Mouse (Mus musculus): ENCODE data around the gene Tnks2.
"Not testable (repeated sequence)": the region's sequence is repeated elsewhere in the genome, so short reads cannot be mapped to it uniquely, and the experiment has no call there.

The Tnks2 gene

DNA sequence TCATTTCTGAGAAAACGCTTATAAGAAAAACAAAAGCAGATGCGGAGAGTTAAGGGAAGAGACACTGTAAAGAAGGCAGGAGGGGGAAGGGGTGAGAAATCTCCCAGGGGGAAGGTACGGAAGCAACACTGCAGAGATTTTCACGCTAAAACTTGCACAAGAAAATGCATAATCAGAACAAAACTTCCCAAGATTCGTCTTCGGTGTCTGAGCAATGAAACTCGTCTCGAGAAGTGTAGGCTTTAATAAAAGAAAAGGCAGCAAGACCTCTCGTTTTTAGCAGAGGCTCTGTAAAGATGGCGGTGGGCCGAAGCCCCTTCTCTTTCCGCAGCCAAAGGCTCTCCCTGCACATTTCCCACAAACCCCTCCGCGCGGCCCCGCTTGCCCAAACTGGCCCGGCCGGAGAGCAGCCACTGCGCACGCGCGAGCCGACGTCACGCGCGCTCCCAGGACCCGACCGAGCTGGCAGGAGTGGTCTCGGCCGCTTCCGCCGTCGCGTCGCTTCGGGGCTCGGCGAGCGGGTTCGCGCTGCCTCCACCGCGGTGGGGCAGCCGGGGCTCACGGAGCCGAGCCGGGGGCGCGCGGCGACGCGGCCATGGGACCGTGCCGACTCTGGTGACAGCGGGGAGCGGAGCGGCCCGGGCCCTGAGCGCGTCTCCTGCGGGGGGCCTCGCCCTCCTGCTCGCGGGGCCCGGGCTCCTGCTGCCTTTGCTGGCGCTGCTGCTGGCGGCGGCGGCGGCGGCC is at the start of gene Tnks2:
TSS of gene Tnks2 (plus strand) at position 445 of the 744 bp plus-strand sequence.
- peak; percentile 93 for DNase-seq (ENCODE audit: low read depth)

DNA sequence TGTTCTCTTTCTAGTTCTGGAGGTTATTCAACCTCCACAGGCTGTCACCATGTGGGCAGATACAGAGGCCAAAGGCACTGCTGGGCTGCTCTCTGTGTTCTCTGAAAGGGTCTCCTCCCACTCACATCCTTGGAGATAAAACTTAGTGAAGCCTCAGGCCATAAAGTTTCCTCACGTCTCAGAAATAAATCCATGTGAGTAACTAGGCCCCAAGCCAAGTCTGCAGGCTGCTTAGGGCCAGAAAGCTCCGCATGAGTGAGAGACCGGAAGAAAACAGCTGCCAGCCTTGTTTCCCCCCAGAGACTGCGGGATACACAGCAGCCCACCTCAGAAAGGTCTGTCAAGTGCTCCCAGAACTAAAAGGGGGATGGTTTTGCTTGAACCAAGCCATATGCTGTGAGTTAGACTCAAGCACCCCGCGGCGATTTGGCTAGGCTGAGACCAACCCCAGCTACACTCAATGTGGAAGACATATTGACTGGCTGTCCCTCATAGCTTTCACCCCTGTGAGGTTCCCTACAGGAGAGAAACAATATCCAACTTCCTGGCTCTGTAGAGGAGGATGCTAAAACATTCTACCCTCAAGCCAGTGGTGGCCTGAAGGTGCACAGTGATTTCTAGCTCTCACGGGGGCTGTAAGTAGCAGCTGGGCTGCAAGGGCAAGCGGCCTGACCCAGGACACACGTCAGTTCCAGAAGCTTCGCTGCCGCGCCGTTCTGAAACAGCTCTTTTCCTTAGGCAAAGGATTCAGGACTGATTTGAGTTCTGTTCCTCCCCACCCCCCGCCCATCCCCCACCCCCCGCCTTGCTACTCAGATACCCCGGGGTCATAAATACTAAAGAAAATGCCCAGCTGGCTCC is 43.9 kb upstream of the Tnks2 start:
- no peak for DNase-seq (ENCODE audit: low read depth)

DNA sequence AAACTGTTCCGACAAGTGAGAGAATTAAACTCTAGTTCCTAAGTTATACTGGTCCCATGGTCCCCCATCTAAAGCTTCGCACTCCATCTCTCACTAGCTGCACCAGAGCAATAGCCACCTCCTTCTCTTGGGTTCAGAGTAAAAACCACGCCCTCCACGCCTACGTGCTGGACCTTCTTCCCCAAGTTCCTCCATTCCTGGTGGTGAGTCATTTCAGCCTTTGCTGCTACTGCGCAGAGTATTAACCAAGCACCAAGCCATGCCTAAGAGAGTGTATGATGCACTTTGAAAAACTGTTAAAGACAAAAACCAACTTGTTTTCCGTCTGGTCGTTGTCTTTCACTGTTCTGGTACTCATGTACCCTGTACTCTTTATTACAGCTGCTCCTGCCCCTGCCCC is 41.4 kb upstream of the Tnks2 start:
- DNase-seq (ENCODE audit: low read depth), result peak; percentile 75

DNA sequence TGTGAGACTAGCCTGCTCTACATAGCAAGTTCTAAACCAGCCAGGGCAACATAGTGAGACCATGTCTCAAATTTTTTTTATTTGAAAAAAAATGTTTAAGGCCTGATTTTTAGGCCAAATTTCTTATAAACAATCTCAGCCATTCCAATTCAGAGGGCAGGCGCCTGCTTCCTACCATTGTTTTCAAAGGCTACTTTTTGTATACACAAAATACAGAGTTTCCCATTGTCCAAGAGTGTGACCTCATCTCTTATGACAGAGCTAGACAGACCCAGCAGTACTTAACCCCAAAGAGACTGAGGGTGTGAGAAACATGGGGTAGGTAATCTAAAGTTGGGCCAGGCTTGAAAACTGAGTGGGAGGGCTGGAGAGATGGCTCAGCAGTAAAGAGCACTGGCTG is 40.6 kb upstream of the Tnks2 start:
- DNase-seq (ENCODE audit: low read depth), result no peak

DNA sequence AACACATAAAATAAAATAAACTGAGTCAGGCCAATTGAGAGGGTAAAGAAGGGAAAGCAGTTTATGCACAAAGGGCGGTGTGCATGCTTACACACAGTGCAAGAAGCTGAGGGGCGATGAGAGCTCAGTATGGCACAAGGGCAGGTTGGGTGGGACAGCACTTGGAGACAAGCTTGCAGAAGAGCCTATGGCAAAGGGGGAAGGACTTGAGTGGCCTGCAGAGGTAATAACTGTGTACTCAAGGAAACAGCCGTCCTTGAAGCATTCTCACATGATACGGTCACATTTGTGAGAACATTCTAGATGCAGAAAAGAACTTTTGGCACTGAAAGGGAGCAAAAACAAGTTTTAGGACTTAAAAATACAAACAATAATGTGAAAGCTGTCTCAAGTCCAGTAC is 40.0 kb upstream of the Tnks2 start:
- DNase-seq (ENCODE audit: low read depth), result no peak

DNA sequence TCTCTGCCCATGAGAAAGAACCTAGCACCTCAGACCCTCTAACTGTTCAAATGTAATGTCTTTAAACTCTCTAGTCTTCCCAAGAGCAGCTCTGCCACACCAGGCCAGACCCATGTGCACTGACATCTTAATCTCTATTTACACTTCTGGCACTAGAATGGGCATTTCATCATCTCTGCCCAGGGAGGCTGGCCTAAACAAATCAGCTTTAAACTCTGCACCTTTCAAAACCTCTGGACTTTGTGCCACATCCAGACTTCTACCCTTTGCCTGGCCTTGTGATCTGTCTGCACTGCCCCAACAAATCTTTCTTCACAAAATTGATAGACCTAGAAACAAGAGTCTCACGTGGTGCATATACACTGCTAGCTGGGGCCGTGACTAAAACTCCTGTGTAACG is 38.8 kb upstream of the Tnks2 start:
- DNase-seq (ENCODE audit: low read depth), result no peak

DNA sequence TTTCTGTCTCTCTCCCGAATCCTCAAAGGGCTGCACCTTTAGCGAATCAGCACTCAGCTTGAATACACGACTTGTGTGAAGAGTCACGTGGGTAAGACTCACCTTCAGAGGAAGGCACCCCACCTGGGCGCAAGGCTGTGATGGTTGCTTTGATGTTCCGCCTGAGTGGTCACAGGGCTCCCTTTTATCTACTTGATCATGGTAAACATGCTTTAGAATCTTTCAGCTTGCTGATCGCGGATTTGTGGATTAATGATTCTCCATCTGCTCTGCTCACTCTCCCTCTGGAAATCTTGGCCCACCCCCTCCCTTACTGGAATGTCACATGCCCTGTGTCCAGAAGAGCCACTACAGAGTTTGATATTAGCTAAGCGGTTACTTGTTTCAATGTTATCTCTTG is 37.1 kb upstream of the Tnks2 start:
- DNase-seq (ENCODE audit: low read depth), result no peak

DNA sequence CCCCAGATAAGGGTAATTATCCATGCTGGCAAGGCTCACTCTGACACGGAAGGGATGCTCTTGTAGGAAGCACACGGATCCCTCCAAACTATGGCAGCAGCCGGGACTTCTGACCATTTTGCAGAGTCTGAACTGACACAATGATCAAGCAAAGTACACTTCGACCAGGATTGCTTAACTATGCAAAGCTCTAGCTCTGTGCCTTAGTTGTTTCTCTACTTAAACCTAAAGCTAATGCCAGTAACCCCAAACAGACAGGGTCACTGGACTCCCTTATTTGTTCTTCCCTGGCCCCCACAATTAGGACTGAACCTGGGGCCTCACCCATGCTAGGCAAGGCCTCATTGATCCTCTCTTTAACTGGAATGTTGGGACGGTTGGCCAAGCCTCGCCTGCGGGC is 33.7 kb upstream of the Tnks2 start:
- DNase-seq (ENCODE audit: low read depth), result no peak

DNA sequence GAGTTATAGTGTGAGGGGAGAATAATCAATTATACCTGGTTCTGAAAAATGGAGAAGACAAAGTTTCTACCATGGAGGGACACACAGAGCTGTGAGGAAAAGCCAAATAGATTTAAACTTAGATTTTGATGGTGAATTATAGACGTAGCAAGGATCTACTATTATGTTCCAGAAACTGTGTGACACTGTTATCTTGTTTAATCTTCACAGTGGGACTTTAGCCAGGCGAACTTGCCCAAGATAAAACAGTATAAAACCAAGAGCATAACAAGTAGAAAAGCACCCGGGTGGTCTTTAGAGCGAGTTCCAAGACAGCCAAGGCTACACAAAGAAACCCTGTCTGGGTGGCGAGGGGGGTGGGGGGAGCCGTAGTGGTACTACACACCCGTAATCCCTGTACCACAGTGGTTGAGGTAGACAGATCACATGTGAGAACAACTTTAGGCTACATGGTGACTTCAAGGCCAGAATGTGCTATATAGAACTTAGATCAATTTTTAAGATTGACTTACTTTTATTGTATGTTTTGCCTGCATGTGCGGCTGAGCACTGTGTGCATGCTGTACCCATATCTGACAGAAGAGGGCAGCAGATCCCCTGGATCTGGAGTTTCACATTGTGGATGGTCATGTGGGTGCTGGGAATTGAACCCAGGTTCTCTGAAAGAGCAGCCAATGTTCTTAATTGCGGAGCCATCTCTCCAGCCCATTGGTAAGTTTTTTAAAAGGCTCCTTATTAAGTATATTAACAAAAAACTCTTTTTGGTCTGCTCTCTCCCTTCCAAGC is 32.0 kb upstream of the Tnks2 start:
- DNase-seq (ENCODE audit: low read depth), result no peak

DNA sequence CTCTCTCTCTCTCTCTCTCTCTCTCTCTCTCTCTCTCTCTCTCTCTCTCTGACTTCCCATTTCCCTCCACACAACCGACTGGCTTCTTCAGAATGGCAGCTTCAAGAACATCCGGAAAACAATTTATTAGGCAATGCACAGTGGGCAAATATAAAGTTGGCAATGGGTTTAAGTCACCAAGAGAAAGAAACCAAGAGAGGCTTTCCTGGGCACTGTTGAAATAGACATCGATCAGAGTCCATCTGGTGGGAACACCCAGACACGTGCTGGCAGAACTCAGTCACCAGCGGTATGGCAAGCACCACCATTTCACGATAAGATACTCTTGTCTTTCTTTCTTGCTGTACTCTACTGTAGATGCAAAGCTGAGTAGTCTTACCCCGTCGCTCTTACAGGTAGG is 30.6 kb upstream of the Tnks2 start:
- no peak for DNase-seq (ENCODE audit: low read depth)

DNA sequence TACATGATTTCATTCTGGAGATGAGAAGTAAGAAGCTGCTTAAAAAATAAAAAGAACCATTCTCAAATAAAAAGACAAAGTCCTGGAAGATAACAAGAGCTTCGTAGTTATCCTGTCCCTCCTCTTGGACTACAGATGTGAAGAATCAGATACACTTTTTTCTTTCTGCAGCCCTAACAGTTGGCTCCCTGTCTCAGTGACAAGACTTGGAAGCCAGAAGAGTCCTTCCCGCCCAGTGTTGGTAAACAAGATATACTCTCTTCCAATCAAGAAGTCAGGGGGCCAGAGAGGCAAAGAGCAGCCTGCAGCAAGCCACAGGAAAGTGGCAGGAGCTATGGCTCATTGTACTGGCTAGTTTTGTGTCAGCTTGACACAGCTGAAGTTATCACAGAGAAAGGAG is 27.2 kb upstream of the Tnks2 start:
- no peak for DNase-seq (ENCODE audit: low read depth)

DNA sequence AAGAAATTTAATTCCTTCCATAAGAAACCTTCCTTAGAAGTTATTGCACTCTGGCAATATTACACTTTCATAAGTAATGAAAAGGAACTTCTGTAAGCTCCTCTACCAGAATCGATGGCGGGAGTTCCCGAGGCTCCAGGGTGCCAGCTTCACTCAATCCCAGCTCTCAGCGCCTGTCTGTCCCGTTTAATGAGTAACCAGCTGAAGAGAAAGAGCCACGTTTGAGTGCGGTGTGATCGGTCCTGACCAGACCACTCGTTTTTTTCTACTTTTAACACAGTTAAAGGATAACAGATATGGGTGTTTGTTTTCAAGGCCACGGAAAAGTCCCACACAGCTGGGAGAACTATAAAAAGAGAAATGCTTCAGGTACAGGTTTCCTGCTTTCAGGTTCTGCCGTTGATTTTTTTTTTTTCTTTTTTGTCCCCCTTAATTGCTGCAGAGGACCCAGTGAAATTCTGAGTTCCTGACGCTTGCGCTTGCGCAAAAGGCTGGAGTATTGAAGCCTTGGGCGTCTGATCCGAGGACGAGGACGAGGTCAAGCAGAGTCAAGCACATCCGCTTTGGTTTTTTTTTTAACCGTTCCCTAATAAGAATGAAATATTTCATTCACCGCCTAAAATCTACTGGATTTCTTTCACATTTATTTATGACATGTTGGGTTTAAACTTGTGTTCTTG is 25.5 kb upstream of the Tnks2 start:
- no peak for DNase-seq (ENCODE audit: low read depth)

DNA sequence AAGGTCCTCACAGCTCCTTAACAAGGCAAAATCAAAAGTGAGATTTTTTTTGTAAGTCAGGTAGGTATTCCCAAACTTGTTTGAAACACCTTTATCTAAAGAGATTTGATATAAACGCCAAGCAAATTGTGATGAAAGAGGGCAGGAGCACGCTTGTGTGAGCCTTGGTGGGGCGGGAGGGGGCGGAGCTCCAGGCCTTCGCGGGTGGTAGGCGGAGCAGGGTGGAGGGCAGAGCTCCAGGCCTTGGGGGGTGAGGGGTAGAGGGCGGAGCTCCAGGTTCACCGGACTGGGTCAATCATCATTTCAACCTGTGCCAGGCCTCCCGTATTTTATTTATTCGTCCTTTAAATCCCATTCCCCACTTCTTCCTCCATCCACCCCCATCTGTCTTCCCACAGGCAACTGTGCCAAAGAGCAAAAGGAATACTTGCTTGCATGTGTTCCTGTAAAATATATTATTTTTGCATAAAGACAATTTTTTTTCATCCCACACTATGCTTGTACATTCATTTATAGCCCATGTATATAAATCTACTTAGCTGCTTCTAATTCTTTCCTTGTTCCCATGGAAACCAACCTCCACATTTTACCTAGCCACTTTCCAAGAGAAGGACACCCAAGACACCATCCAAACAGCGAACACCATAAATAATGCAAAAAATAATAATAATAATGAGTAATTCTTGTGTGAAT is 24.4 kb upstream of the Tnks2 start:
- no peak for DNase-seq (ENCODE audit: low read depth)

DNA sequence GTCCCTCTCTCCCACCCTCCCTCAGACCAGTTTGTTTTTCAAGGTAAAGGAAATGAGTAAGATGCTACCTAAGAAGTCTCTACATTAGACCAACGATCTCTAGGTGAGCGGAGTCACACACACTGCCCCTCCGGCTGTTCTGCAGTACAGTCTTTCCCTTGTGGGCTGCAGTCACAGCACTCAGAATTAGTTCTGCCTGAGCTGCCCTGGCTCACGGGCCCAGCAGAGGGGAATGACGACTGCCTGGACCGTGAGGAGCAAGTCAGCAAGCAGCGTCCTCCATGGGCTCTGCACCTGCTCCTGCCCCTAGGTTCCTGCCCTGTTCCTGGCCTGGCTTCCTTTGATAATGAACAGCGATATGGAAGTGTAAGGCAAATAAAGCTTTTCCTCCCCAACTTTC is 22.0 kb upstream of the Tnks2 start:
- DNase-seq (ENCODE audit: low read depth), result peak; percentile 26

DNA sequence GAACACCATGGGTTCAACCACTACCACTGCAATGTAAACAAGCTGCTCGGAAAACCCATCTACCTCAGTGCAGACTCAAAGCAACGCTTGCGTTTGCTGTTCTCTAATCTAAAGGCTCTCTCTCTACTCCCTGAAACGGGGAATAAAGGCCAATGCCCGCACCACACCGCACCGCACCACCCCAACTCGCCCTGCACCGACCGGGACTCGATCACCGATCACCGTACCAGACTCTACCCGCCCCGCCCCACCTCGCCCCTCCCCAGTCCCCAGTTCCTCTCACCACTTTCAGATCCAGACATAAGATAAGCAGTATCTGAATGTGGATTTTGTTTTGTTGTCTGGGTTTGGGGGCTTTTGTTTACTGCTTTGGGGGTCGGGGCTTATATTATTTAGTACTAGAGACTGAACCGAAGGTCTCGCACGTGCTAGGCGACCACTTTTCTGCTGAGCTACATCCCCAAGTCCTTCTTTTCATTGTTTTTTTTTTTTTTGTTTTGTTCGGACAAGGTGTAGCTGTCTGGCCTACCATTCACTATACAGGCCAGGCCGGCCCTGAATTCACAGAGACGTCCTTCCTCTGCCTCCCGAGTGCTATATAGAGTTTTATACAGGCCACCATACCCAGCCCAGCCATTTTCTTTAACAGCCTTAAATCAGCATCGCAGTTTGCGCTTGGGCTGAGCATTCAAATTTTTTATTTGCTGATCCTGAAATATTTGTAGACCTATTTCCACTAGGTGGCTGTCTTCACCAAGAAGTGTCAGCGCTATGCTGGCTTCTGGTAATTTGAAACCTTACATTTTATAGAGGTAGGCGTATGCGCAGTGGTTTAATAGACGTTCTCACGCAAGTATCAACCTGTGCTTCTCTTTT is 18.4 kb upstream of the Tnks2 start:
- DNase-seq (ENCODE audit: low read depth), result peak; percentile 91

DNA sequence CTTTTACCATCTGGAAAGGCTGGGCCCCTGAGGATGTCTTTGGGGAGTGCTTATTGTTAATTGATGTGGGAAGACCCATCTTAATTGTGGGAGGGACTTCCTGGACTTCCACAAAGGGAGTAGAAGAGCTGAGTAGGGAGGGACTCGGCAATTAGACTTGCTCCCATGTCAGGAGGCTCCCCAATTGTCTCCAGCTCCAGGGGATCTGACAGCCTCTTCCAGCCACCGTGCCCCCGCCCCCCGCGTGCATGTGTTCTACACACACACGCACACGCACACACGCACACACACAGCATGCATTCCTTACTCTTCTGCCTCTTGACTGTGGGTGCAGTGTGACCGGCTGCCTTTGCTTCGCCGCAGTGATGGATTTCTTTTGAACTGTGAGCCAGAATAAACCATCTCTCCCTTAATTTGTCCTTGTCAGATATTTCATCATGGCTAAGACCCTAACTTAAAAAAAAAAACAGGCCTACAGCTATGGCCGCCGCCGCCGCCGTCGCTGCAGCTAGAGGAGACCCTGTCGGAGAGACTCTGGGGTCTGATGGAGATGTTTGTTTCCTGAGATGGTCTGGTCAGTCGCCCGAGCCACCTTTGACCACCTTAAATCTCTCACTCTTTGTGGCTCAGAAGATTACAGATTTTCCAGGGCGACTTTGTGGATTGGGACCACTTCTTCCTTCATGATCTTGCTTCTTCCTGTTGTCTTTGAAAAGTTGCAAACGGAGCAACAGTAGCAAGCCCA is 15.7 kb upstream of the Tnks2 start:
- no peak for DNase-seq (ENCODE audit: low read depth)

DNA sequence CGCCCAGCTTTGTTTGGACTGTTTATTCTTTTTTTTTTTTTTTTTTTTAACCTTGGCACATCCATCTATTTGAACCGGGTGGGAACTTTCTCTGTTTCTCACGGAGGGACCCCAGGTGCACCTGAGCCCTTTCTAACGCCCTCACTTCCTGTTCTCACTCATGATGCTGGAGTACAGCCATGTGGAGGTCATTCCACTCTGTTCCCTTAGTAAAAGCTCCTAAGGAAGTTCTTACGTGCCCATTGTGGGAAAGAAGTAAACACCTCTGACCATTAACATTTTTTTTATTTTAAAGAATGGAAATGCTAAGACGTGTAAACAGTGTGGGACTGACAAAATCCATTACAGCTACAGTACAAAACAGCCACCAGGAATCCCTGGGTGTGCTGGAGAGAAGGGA is 14.8 kb upstream of the Tnks2 start:
- DNase-seq (ENCODE audit: low read depth), result no peak

DNA sequence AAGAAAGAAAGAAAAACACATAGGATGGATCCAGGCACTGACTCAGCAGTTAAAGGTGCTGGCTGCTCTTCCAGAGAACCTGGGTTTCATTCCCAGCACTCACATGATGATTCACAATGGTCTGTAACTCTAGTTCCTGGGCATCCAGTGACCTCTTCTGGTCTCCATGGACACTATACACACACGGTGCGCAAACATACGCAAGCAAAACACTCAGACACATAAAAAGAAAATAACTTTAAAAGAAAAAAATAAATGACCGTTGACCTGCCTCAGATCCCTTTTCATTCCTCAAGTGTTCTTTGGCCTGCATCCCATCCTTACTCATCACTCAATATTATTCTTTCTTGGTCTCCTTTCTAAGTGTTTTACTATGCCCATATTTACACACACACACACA is 13.6 kb upstream of the Tnks2 start:
- DNase-seq (ENCODE audit: low read depth), result no peak

DNA sequence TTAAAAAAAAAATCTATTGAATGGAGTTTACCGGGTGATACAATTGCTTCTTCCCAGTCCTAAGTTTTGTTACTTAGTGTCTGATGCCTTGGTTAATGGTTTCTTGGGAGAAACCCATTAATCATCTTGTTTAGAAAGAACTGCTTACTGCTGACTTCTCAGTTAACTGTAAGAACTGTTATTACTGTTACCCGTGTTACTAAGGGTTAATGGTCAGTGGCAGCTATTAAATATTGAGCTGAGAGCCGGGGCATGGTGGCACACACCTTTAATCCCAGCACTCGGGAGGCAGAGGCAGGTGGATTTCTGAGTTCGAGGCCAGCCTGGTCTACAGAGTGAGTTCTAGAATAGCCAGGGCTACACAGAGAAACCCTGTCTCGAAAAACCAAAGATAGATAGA is 12.7 kb upstream of the Tnks2 start:
- not testable (repeated sequence) for DNase-seq (ENCODE audit: low read depth)

DNA sequence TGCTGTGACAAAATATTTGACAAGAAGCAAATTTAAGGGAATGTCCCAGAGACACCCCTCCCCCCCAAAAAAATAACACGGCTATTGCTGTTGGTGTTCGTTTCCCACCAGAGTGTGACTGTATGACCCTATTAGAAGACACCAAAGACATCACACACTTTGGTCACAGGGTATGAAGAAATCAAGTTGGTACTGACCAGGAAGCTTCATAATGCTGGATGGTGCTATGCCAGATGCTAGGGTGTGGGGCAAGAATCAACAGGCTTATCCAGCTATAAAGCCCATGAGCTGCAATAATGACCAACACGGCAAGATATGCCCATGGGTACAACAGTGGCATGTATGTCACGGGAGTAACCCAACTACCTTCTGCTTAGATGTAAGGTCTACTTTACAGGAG is 11.3 kb upstream of the Tnks2 start:
- no peak for DNase-seq (ENCODE audit: low read depth)
